Mouse (Mus musculus) layer of hippocampus, adult 9-11 months (tissue): ENCODE measurements at regions not wholly inside any gene's neighbourhood (a gene's known extent, or its start where the extent isn't known, plus 50 kb on each side); places are given as distances from the start of the nearest gene placed in this dataset.

Experiments
- DNase-seq: peaks from one replicate; pipeline ENCODE4 v3.0.0; 2022

DNA sequence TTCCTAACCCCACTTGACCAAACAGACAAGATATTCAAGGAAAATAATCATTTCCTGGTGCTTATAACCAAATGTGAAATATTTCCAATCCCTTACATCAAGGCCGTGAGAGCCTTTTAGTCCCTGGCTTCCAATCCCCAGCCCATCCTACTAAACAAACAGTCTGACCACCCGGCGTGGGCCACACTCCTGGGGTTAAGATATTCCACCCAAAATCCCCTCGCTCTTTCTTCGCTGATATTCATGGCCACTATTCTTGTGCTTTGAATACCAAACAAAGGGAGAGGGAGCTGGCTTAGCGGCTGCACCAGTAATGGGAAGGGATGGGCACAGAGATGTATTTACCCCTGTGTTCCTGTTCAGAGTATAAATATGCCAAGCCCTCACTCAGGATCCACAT lies 139.4 kb downstream of the Foxa2 start:
- DNase-seq: no peak

DNA sequence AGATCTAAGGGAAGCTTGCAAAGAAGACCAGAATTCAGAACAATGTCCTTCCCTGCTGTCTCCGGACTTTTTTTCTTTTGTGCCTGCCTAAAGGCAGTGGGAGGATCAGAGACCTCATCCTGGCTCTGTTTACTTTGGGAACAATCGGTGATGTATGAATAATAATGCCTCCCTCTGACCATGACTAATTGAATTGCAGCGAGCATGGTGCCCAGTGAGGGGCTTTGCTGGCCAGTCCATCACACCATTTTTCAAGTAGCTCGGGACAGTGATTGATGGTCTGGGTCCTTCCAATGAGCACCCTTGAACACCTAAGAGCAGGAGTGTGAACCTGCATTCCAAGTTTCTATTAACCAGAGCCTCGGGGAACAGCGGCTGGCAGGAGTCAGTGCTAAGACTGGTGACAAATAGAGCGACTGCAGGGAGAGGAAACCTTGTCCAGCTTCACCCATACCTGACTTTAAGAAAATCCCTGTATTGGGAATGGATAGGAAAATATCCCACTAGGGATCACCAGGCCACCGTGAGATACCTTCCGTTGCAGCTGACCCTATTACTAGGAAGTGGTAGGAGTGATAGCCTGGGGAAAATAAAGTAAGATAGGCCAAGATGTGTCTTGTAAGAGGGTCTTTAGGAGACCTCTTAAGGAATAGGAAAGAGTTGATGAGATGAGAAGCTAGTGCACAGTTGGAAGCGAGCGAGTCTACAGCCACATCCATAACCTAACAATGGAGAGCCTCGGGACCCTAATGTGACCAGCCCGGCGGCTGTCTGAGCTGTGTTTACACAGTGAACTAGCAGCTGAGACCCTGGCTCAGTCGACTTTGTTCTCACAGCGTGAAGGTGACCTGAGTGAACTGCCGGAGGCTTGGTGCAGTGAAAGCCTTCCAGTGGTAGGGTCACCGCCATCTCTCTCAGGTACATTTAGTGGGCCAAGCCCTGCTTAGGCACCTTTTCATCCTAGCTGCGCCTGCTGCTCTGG lies 140.7 kb downstream of the Foxa2 start:
- DNase-seq: no peak

DNA sequence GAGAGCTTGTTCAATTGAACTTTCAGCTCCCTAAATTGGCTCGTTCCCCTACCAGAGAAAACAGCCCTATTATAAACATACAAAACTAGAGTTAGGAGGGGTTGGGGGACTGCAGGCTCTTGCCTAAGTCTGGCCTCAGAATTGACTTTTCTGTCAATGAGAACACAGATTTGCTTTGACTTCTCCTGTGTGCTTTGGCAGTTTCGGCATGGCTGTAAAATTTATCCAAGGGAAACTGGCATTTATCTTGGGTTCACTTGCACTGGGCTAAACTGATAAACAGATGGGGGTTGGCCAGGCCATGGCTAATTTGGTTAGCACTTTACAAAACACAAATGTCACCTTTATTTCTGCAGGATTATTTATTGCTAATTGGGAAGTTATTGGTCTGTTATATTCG lies 141.7 kb downstream of the Foxa2 start:
- DNase-seq: no peak

DNA sequence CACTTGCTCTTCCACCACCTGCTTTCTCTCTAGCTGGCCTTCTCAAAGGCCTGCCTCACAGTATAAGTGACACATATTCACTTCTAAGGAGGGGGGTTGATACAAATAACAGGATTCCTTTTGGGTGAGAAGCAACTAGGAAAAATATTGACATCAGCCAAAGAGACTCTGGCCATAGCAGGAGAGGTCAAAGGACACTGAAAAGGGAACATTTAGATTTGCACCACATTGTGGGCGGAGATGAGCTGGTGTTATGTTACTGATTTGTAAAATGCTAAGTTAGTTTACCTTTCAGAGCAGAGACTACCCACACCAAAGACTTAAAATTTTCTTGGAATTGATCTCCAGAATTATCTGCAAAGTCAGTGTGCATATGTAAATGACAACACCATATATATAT lies 147.5 kb downstream of the Foxa2 start:
- no peak for DNase-seq

DNA sequence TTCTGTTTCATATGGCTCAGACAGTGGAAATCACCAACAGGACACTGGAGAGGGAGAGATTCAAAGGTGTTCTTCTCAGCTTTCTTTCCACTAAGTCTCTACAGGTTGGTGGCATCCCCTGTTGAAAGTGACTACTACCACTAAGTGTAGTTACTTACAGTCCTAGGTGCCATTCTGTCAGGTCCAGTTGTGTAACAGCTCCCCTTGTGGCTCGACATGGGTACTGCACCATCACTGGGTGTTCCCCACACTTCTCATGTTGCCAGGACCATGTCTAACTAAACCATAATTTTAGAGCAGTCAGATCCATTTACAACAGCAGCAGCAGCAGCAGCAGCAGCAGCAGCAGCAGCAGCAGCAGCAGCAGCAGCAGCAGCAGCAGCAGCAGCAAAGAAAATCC lies 151.1 kb downstream of the Foxa2 start:
- no peak for DNase-seq

DNA sequence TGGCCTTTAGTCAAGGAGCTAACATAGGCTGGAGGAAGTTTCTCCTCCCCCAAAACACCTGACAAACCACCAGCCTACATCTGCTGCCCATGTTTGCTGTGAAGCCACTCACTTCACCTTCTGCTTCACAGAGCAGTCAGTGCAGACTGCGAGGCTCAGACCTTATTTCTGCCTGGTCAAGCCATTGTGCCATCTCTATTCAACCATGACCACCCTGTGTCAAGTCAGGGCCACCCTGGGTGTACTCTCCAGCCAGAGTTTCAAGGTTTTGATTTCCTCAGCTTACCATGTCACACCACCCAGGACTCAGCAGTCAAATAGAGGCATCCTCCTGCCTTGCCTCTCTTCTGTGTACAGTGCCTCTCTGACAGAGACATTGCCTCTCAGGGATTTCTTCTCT lies 152.6 kb downstream of the Foxa2 start:
- DNase-seq: no peak

DNA sequence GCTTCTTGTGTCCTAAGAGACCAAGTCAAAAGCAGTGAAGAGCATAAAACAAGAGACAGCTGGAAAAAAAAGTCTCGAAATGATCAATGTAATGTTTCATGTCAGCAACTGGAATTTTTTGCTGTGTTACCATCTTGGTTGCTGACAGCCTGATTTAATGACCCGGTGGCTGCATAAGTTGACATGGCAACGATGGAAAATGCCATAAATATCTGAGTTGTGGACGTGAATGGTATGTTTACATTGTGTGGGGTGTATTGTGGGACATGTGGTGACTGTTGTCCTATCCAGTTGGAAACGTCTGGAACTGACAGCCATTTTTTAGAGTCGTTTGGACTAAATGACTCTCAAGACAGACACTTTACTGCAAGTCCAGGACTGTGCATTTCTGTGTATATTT lies 160.6 kb downstream of the Foxa2 start:
- no peak for DNase-seq

DNA sequence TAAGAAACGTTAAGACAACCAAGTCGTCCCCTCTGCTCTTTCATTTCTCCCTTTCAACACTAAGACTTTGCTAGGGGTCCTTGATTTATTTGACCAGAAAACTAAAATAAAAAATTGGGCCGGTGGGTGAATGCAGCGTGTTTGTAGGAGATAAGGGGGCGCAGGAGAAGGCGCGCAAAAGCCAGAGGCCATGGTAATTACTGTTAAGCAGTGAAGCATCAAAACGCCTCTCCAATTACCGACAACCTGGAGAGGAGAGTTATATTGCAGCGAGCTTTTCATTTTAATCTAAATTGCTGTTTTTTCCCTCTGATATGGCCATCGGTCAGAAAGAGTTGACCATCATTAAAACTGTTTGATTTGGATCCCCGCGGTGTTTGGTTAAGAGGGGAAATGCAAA lies 168.9 kb downstream of the Foxa2 start:
- no peak for DNase-seq

DNA sequence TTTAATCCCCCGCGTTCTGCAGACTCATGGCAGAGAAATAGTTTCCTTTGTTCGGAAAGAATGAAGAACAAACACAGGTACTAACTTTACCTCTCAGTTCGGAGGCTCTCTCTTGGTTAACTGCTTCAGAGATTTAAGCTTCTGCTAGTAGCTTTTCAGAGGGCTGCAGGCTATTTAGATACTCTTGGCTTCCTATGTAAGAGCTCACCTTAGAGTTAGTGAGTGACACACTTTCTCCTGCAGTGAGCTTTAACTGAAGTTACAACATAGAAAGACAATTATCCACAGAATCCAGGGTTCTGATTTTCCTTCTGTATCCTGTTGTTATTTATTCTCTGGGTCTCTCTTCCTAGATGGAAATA lies 169.2 kb downstream of the Foxa2 start:
- DNase-seq: no peak

DNA sequence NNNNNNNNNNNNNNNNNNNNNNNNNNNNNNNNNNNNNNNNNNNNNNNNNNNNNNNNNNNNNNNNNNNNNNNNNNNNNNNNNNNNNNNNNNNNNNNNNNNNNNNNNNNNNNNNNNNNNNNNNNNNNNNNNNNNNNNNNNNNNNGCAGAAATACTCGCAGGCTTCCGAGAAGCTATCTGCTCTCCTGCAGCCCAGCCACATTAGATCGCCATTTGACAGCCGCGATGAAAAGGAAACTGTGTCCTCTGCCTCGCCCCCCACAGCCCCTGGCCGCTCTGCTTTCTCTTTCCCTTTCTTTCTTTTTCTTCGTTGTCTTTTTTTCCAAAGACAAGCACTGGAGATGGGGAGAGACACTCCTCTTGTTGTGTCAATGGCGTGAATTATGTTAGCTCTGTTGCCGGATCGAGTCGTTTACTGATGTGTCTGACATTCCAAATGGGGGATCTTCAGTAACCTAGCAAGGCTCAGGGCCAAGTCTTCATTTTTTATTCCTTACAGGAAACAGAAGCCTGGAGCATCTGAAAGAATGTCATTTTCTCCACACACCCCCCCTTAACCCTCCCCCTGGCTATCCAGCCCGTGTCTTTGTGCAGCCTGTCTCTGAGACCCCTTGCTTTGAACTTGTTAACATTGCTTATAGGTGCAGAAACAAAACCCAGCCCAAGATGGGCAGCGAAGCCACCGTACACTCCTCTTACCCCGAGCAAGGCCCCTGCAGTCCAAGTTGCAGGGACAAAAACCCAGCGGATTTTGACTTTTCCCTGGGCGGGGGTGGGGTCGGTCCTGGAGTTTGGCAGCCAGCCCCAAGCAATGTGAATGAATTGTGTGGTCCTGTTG lies 169.8 kb downstream of the Foxa2 start:
- DNase-seq: no peak

DNA sequence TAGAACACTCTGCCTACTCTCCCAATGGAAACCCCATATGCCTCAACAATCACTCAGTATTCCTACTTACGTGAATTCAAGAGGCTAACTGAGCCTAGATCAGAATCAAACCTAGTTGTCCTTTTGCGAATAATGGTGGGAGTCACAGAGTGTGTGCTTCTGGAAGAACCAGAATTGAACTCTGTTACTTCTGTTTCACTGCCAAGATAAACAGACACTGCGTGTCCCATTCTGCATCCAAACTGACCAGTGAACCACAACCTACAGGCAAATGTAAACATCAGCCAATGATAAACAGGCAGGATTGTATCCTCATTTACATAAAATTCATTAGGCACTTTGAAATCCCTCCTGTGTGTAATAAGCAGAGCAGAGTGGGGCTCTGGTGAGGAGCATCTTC lies 173.8 kb downstream of the Foxa2 start:
- DNase-seq: no peak

DNA sequence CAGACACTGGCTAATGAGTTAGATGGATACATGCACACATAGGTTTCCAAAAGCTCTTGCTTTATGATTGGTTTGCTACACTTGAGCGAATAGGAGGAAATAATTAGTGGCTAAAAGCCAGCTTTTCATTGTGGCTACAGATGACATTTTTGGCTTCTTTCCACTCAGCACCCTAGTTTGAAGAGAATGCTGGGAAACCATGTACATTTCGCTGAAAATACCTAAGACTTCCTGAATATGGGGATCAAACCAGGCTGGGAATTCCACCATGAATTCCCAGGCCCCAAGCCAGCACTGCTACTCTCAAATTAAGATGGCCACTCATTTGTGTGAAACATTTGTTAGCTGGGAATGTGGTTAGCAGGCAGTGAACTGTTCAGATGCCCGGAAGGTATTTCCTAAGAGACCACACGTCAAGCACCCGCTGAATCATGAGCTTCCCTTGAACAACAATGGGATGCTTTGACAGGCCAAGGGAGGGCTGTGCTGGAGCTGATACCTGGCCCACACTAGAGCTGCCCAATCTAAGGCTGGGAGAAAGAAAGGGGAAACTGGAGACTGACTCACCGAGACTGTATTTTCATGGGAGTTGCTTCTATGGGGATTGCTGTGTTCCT lies 195.5 kb downstream of the Foxa2 start:
- no peak for DNase-seq

DNA sequence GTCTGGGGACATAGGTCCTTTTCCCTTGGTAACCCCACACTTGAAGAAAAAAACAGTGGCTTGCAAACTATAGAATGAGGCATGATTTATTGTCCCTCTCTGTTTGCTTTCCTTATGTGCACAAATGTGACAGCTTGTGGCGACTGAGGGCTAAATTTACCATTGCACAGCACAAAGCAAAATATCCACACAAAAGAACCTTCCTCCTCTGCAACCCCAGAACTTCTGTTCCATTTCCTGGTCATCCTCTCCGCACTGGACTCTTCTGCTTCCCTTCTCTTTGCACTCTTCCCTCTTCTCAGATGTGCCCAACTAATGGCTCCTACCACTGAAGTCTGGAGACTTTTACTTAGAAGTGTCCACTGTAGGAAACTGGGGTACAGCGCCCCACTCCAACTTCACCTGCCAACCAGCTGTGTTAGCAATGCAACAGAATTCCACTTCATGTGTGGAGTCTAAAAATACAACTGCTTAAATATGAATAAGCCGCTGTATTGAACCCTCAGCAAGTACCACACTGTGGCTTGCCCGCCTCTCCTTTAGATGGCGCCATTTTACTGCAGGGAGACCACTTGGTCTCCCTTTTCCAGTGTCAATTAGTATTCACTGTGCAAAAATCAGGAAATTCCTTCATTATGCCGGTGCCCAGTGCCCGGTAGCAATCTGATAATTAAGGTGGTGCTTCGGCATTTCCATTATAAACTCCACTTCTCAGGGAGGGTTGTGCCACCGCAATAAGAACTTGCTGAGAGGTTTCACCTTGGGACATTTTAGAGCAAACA lies 199.6 kb downstream of the Foxa2 start:
- peak; percentile 4 for DNase-seq

DNA sequence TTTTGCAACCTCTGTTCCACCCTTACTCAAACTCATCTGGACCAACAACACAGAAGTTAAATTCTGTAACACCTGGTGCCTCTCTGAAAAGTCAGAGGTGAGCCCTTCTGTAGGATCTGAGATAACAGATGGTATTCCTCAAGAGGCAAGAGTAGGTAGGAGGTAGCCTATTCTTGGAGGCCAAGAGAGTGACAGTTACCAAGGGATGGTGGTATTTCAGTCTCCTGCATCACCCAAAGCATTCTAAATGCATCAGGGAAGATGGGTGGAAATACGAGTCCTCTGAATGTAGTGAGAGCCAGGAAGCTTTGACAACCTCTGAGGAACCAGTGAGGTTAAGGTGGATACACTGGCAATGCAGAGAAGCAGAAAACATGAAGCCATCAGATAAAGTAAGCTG lies 201.5 kb downstream of the Foxa2 start:
- no peak for DNase-seq

DNA sequence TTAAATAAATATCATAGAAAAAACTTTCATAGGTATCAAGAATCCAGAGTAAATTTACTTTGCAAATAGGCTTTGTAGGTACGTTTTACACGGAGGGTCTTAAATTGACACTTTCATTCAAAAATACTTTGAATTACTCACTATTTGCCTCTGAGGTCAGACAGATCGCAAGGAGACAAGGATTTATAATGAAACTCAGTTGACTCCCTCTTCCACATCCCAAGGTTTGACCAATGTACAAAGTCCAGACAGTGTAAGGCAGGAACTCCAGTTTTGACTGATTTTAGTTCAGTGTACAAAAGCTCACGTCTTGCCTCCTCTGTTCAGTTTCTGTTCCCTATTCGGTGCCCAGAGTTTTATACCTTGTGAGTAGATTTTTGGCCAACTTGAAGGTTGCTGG lies 205.8 kb downstream of the Foxa2 start:
- DNase-seq: no peak

DNA sequence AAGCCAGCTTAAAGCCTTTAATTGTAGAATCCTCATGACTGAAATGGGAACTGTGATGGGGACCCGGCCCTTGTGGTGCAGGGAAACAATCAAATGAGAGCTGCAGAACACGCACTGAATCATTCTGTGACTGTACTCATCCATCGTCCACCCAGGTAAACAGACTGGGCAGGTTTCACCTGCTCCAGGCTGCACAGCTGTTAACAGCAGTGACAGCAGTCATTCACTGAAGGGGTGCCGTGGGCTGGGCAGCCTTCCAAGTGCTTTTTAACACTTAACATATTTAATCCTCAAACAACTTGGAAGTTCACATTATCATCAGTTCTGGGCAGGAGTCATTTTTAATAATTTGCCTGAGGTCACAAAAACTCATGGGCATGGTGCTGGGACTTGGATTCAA lies 208.2 kb downstream of the Foxa2 start:
- DNase-seq: no peak

DNA sequence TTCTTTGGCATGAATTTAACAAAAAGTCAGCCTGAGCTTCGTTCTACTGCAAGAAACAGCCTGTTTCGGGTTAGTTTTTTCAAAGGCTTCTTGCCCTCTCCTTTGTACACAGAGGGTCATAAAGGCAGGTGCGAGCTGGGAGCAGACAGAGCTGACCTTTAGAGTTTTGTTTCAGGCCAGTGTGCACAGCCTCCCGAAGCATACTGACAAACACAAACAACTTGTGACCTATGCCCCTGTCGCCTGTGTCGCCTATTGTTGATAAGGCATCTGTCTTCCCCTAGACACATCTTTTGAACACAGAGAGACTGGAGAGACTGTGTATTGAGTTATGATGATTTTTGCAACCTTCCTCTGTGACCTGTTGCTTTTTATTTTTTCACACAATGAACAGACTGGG lies 216.2 kb downstream of the Foxa2 start:
- no peak for DNase-seq

DNA sequence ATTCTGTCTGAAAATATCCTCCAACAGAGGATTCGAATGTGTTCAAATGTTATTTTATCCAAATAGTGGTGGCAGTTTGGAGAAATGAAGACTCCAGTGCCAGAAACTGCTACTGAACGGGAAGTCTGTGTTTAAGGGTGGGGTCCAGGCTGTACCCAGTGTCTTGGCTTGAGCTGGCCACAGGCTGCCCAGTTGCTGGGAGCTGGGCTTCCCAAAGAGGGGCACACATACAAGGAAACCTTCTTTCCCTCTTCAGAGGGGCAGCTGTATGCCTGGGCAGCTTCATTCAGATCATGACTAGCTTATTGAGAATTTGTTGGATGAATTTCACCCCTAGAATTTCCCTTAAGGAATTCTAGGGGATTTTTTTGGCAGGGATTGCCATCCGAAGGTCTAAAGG lies 229.8 kb downstream of the Foxa2 start:
- no peak for DNase-seq

DNA sequence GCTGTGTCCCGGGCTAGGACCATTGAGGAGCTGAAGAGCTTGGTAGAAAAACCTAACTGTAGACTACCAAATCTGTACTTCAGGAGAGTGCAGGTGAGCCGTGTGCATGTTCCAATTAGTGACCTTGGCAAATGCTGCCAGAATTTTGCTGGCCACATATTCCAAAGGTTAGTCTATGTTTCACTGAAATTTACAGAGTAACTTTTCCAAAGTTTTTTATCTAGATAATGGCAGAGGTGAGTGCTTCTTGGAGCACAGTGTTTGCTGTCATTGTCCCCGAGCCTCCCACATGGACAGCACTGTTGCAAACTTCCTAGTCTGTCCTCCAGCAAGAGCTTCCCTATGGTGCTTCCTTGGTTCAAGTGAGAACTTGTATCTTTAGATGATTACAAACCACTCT lies 232.5 kb downstream of the Foxa2 start:
- no peak for DNase-seq

DNA sequence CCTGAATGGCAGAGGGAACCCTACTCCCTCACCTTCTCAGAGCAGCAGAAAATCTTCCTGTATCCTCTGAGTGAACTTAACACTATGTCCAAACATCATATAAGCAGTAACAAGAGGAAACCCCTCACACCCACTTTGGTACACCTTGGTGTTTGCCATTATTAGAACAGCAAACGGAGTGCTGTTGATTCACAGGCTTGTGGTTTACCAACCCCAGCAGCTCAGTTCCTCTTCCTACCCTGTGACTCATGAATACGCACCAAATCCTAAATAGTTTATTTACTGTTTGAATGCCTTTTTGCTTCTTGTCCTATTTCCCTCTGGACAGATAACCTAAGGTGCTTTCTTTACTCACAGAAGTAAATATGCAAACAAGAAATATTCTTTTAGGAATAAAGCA lies 233.3 kb downstream of the Foxa2 start:
- DNase-seq: no peak

DNA sequence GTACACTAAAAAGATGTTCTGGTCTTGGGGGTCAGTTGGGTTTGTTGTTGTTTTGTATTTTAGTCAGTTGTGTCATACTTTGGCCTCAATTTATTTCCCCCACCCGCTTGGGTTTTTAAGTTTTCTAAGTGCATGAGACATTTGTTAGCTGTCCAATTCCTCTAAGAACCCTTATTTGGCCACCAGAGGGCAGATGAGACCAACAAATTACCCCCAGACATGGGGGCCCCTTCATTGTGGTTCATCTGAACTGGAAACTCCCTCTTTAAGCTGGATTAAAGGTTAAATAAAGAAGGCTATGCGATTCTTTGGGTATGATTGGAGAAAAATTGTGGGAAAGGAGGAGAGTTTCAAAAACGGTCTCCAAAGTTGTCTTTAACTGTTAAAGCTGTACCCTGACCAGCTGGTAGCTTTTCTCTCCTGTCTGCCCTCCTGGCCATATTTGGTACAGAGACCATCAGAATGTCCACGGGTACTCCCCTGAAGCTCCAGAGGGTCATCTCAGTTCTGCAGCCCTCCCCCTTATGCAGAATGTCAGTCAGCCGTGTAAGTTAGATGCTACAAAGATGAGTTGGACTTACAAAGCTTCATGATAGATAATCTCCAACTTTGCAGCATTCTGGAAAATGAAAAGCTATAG lies 238.6 kb downstream of the Foxa2 start:
- DNase-seq: peak; percentile 14

DNA sequence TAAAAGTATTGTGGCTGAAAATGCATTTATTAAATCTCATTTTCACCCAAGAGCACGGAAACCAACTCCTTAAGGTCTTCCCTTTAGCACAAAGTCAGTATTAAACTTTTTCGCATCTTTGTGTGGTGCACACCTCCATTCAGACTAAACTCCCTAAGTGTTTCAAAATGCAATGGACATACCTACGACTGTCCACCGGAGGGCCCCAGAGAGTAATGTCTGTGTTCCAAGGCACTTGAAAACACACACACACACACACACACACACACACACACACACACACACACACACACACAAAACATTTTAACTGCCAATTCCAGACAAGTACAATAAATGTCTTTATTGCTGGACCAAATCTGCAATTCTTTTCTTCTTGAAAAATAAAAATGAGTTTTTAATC lies 243.7 kb downstream of the Foxa2 start:
- DNase-seq: no peak
